Mouse (Mus musculus) MEL (cell line): ENCODE measurements at regions not wholly inside any gene's neighbourhood (a gene's known extent, or its start where the extent isn't known, plus 50 kb on each side); places are given as distances from the start of the nearest gene placed in this dataset.

ENCODE experiments used
- DNase-seq: peaks from one replicate; pipeline ENCODE4 v3.0.0; 2011; ENCODE audit warnings: low read depth, low spot score
- H3K27ac ChIP-seq: 2 replicates; pipeline ENCODE4 v1.5.1; 2012; ENCODE audit warnings: low read depth, mild to moderate bottlenecking, control low read depth, low read length, moderate library complexity; ENCODE audit not compliant: control insufficient read depth
- H3K27me3 ChIP-seq, 2 experiments: fragments of 150-350 bp in 1 of 2; sonication (generic) in 1 of 2; 2 replicates each; pipeline ENCODE4 v1.6.1; 2012; ENCODE audit warnings: low read length in 2 of 2, mild to moderate bottlenecking in 2 of 2, improper control_type of control experiment in 1 of 2, moderate library complexity in 1 of 2; ENCODE audit not compliant: insufficient read depth in 2 of 2, control insufficient read depth in 1 of 2
- H3K36me3 ChIP-seq, 2 experiments: 2 replicates each; pipeline ENCODE4 v1.6.1; 2012 to 2014; ENCODE audit warnings: low read length in 2 of 2, improper control_type of control experiment in 1 of 2, inconsistent platforms in 1 of 2, mild to moderate bottlenecking in 1 of 2; ENCODE audit not compliant: insufficient read depth in 2 of 2, control insufficient read depth in 1 of 2
- H3K4me1 ChIP-seq, 2 experiments: fragments of 150-350 bp in 1 of 2; sonication (generic) in 1 of 2; 2 replicates each; pipeline ENCODE4 v1.6.1; 2012; ENCODE audit warnings: low read length in 2 of 2, improper control_type of control experiment in 1 of 2, mild to moderate bottlenecking in 1 of 2; ENCODE audit not compliant: insufficient read depth in 2 of 2, control insufficient read depth in 1 of 2
- H3K4me3 ChIP-seq, 2 experiments: fragments of 150-350 bp in 1 of 2; sonication (generic) in 1 of 2; 2 replicates each; pipeline ENCODE4 v1.5.1; 2012; ENCODE audit warnings: low read depth in 2 of 2, low read length in 2 of 2, mild to moderate bottlenecking in 2 of 2, moderate library complexity in 2 of 2, control low read depth in 1 of 2, improper control_type of control experiment in 1 of 2; ENCODE audit not compliant: control insufficient read depth in 1 of 2, insufficient read depth in 1 of 2
- H3K79me2 ChIP-seq: 2 replicates; pipeline ENCODE4 v1.6.1; 2012; ENCODE audit warnings: mild to moderate bottlenecking, low read length, moderate library complexity; ENCODE audit not compliant: control insufficient read depth, poor library complexity, insufficient read depth
- H3K9ac ChIP-seq: 2 replicates; pipeline ENCODE4 v1.6.1; 2012; ENCODE audit warnings: low read depth, mild to moderate bottlenecking, control low read depth, low read length, moderate library complexity; ENCODE audit not compliant: control insufficient read depth, poor library complexity, severe bottlenecking
- H3K9me3 ChIP-seq: fragments of 150-350 bp; sonication (generic); replicated peaks from 2 replicates; pipeline ENCODE4 v1.6.1; 2012; ENCODE audit warnings: mild to moderate bottlenecking, low read length, improper control_type of control experiment, moderate library complexity; ENCODE audit not compliant: insufficient read depth
- CTCF ChIP-seq, 3 experiments: IDR thresholded peaks in 2 of 3; conservative IDR thresholded peaks in 1 of 3; 2 replicates each; pipeline ENCODE4 v1.5.1; 2011 to 2012; ENCODE audit warnings: low read length in 3 of 3, low read depth in 2 of 3, mild to moderate bottlenecking in 2 of 3, improper control_type of control experiment in 1 of 3, inconsistent platforms in 1 of 3, mixed read lengths in 1 of 3, moderate library complexity in 1 of 3; ENCODE audit not compliant: control insufficient read depth in 1 of 3, insufficient read depth in 1 of 3, poor library complexity in 1 of 3, severe bottlenecking in 1 of 3
- E2F4 ChIP-seq: IDR thresholded peaks from 2 replicates; pipeline ENCODE4 v1.6.1; 2011; ENCODE audit warnings: low read depth, low read length, improper control_type of control experiment, borderline replicate concordance
- ETS1 ChIP-seq: IDR thresholded peaks from 2 replicates; pipeline ENCODE4 v1.6.1; 2012; ENCODE audit warnings: low read depth, mild to moderate bottlenecking, inconsistent platforms, low read length, improper control_type of control experiment, moderate library complexity
- JUND ChIP-seq: IDR thresholded peaks from 2 replicates; pipeline ENCODE4 v1.6.1; 2011; ENCODE audit warnings: low read depth, mild to moderate bottlenecking, improper control_type of control experiment, low read length
- KAT2A ChIP-seq: conservative IDR thresholded peaks from 2 replicates; pipeline ENCODE4 v1.6.1; 2012; ENCODE audit warnings: low read depth, low read length, improper control_type of control experiment, inconsistent platforms
- MAX ChIP-seq: IDR thresholded peaks from 2 replicates; pipeline ENCODE4 v1.6.1; 2011; ENCODE audit warnings: low read length, improper control_type of control experiment
- MXI1 ChIP-seq: IDR thresholded peaks from 2 replicates; pipeline ENCODE4 v1.6.1; 2011; ENCODE audit warnings: mild to moderate bottlenecking, low read depth, low read length, improper control_type of control experiment
- NELFE ChIP-seq: IDR thresholded peaks from 2 replicates; pipeline ENCODE4 v1.6.1; 2011; ENCODE audit warnings: low read depth, low read length, improper control_type of control experiment
- POLR2A ChIP-seq, 2 experiments: IDR thresholded peaks; 2 replicates each; pipeline ENCODE4 v1.6.1; 2011 to 2012; ENCODE audit warnings: low read length in 2 of 2, mild to moderate bottlenecking in 2 of 2, control low read depth in 1 of 2, improper control_type of control experiment in 1 of 2, low read depth in 1 of 2, moderate library complexity in 1 of 2; ENCODE audit not compliant: control insufficient read depth in 1 of 2, insufficient read depth in 1 of 2, poor library complexity in 1 of 2
- POLR2AphosphoS2 ChIP-seq: IDR thresholded peaks from 2 replicates; pipeline ENCODE4 v1.6.1; 2011; ENCODE audit warnings: low read length, improper control_type of control experiment
- RCOR1 ChIP-seq: IDR thresholded peaks from 2 replicates; pipeline ENCODE4 v1.6.1; 2012; ENCODE audit warnings: low read depth, mild to moderate bottlenecking, inconsistent platforms, low read length, improper control_type of control experiment
- SIN3A ChIP-seq: IDR thresholded peaks from 2 replicates; pipeline ENCODE4 v1.6.1; 2012; ENCODE audit warnings: low read length, improper control_type of control experiment, inconsistent platforms
- UBTF ChIP-seq: IDR thresholded peaks from 2 replicates; pipeline ENCODE4 v1.6.1; 2012; ENCODE audit warnings: low read depth, mild to moderate bottlenecking, inconsistent platforms, low read length, improper control_type of control experiment, moderate library complexity, borderline replicate concordance; ENCODE audit not compliant: insufficient read depth
- USF1 ChIP-seq: IDR thresholded peaks from 2 replicates; pipeline ENCODE4 v1.6.1; 2014; ENCODE audit warnings: low read depth, mild to moderate bottlenecking, inconsistent platforms, low read length, improper control_type of control experiment, moderate library complexity
- ZKSCAN1 ChIP-seq: IDR thresholded peaks from 2 replicates; pipeline ENCODE4 v1.6.1; 2012; ENCODE audit warnings: low read depth, mild to moderate bottlenecking, inconsistent platforms, low read length, improper control_type of control experiment, moderate library complexity

- TF ChIP-seq MAX (no peak), E2F4 (no peak), NELFE (no peak), POLR2A (IDR thresholded peaks at IDR 0.05; ENCODE audit: control insufficient read depth in 1 of 2, insufficient read depth in 1 of 2, low read depth in 1 of 2, low read length in 2 of 2, poor library complexity in 1 of 2) (no peak), CTCF (IDR thresholded peaks at IDR 0.05 in 2 of 3, conservative IDR thresholded peaks at IDR 0.05 in 1 of 3; ENCODE audit: control insufficient read depth in 1 of 3, insufficient read depth in 1 of 3, low read depth in 2 of 3, low read length in 3 of 3, poor library complexity in 1 of 3, severe bottlenecking in 1 of 3) (no peak), ETS1 (no peak)
- H3K9ac ChIP-seq = no peak overlapping the region
- no peaks in the 10 kb centered on the region for H3K27me3 ChIP-seq
- H3K79me2 ChIP-seq = no peaks in the 10 kb centered on the region
- H3K4me1 ChIP-seq = no peaks in the 10 kb centered on the region
- H3K9me3 ChIP-seq = no peaks in the 10 kb centered on the region
- no peak overlapping the region for H3K4me3 ChIP-seq
- no peak overlapping the region for H3K27ac ChIP-seq
- no peak for DNase-seq
- no peaks in the 10 kb centered on the region for H3K36me3 ChIP-seq
These were observed 82.8 kb upstream of the Nectin1 start for GRCm38 (mm10) chr9:43660896-43661563.

- Histone ChIP-seq H3K9me3 (no peaks in the 10 kb centered on the region), H3K36me3 (no peaks in the 10 kb centered on the region), H3K79me2 (no peaks in the 10 kb centered on the region), H3K4me3 (no peak overlapping the region), H3K27me3 (no peaks in the 10 kb centered on the region), H3K27ac (no peak overlapping the region), H3K9ac (no peak overlapping the region), H3K4me1 (no peaks in the 10 kb centered on the region)
- no peak for DNase-seq
- TF ChIP-seq RCOR1 = no peak
- no peak for TF ChIP-seq ZKSCAN1
- TF ChIP-seq KAT2A = no peak
- TF ChIP-seq USF1 = no peak
- no peak for TF ChIP-seq JUND
- no peak for TF ChIP-seq POLR2AphosphoS2
- no peak for TF ChIP-seq SIN3A
These were observed 82.1 kb upstream of the Nectin1 start for GRCm38 (mm10) chr9:43661646-43662045.

- Histone ChIP-seq H3K9me3 (no peaks in the 10 kb centered on the region), H3K4me1 (no peaks in the 10 kb centered on the region), H3K27me3 (no peaks in the 10 kb centered on the region), H3K4me3 (no peak overlapping the region), H3K79me2 (no peaks in the 10 kb centered on the region), H3K9ac (no peak overlapping the region), H3K27ac (no peak overlapping the region), H3K36me3 (no peaks in the 10 kb centered on the region)
- no peak for DNase-seq
- TF ChIP-seq UBTF (no peak), MXI1 (no peak), JUND (no peak), POLR2AphosphoS2 (no peak)
These were observed 76.4 kb upstream of the Nectin1 start for GRCm38 (mm10) chr9:43667386-43667785.
